In the genomic region with DNA sequence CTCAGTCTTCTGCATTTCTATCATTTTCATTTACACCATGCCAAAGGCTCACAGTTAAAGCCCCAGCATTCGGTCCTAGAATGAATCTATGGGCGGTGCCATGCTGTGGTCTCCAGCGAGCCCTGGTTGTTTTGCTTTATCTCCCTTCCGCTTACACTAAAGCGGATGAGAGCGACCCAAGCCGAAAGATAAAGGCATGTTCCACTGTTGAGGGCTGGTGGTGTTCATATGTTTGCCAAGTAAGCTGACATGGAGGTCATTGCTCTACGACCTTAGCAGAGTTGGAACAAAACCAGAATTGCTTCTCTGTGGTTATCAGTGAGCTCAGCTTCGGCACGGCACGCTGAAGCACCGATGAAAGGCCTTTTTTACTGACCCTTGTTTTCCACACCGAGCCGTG, we compare ENCODE assay signal across 18 mouse cellular contexts. TPM values are rescaled to one million over a fixed set of nuclear protein-coding genes. Genes with fewer than 3 reads are reported as not detected.
DNase-seq lines count a peak whose midpoint lies in the region; ATAC-seq and TF ChIP-seq lines count a peak whose summit lies in the region.
"Had no signal": no experiment of that assay in that cellular context is flagged by ENCODE, and none has a peak within 500 bp of the region (broad histone marks: within the 10 kb centered on the region; RNA-seq: fewer than 3 reads in every experiment).

No protein-coding gene starts in this region.

- peak; percentile 82 for ATAC-seq in heart, embryonic 15.5 days (replicated peaks; ENCODE audit: insufficient number of reproducible peaks, insufficient read depth, low FRiP score, low read depth)
- ATAC-seq in liver, embryonic 12.5 days = peak; percentile 71
- ATAC-seq in granulocyte monocyte progenitor cell, adult 5-6 weeks (replicated peaks; ENCODE audit: poor library complexity, severe bottlenecking) = no peak
- ATAC-seq: midbrain, embryonic 15.5 days; Patski had no signal

- peak overlapping the region; percentile 32; the same call in 1 of the 2 replicates for H3K27ac ChIP-seq in MEL (ENCODE audit: control insufficient read depth, low read depth, low read length)
- H3K27ac ChIP-seq in heart, embryonic 15.5 days = peak overlapping the region; percentile 74
- H3K27ac ChIP-seq in liver, embryonic 12.5 days = no peak overlapping the region
- H3K27ac ChIP-seq: embryonic facial prominence, embryonic 12.5 days; limb, embryonic 12.5 days; midbrain, embryonic 15.5 days; stomach, embryonic 15.5 days had no signal

- no peaks in the 10 kb centered on the region for H3K79me2 ChIP-seq in MEL (ENCODE audit: control insufficient read depth, insufficient read depth, low read length, poor library complexity)

- no peak for TF ChIP-seq RAD21 in MEL (IDR thresholded peaks at IDR 0.05; ENCODE audit: low read depth, low read length)

- no peak for TF ChIP-seq CTCF in MEL (IDR thresholded peaks at IDR 0.05 in 2 of 3, conservative IDR thresholded peaks at IDR 0.05 in 1 of 3; ENCODE audit: control insufficient read depth in 1 of 3, insufficient read depth in 1 of 3, low read depth in 2 of 3, low read length in 3 of 3, poor library complexity in 1 of 3, severe bottlenecking in 1 of 3)

- WGBS in heart, embryonic 15.5 days = 19% methylated on average over 14 of the region's 14 CpGs
- WGBS in liver, embryonic 12.5 days (ENCODE audit: insufficient replicate concordance) = 47% methylated on average over 14 of the region's 14 CpGs

- H3K4me3 ChIP-seq in MEL (ENCODE audit: control insufficient read depth in 1 of 2, insufficient read depth in 1 of 2, low read depth in 2 of 2, low read length in 2 of 2) = peak overlapping the region; percentile 45 to 58; a peak in 3 of 4 replicates
- 0 out of 2 replicates have a peak overlapping the region, but pooled peaks have one; percentile 3 for H3K4me3 ChIP-seq in heart, embryonic 15.5 days
- H3K4me3 ChIP-seq in liver, embryonic 12.5 days = no peak overlapping the region
- H3K4me3 ChIP-seq: embryonic facial prominence, embryonic 12.5 days; limb, embryonic 12.5 days; midbrain, embryonic 15.5 days; stomach, embryonic 15.5 days had no signal

- peak; percentile 69 for DNase-seq in MEL (ENCODE audit: low read depth, low spot score)
- peak; percentile 33 to 42 for DNase-seq in heart, adult 18-20 months
- no peak for DNase-seq in ovary, postnatal 10 days (ENCODE audit: low spot score)
- no peak for DNase-seq in frontal cortex, postnatal 36 days (ENCODE audit: low spot score in 2 of 2)
- no peak for DNase-seq in kidney, postnatal 14 days
- DNase-seq: cerebellum, adult 11 months; cerebellum, postnatal 36 days; gastrocnemius, postnatal 10 days; kidney, adult 18-20 months; kidney, postnatal 10 days had no signal

- TF ChIP-seq EP300 in MEL (IDR thresholded peaks at IDR 0.05; ENCODE audit: low read depth in 1 of 2, low read length in 2 of 2) = peak; percentile 50 to 68; a peak in 3 of 4 replicates

- no peaks in the 10 kb centered on the region for H3K27me3 ChIP-seq in MEL (ENCODE audit: control insufficient read depth in 1 of 2, insufficient read depth in 2 of 2, low read length in 2 of 2)
- no peaks in the 10 kb centered on the region for H3K27me3 ChIP-seq in heart, embryonic 15.5 days
- 0 out of 2 replicates have a peak, but pooled peaks cover 9% of the 10 kb centered on the region for H3K27me3 ChIP-seq in liver, embryonic 12.5 days (replicated peaks)
- H3K27me3 ChIP-seq: embryonic facial prominence, embryonic 12.5 days; limb, embryonic 12.5 days; midbrain, embryonic 15.5 days; Patski; stomach, embryonic 15.5 days had no signal

- H3K9ac ChIP-seq in MEL (ENCODE audit: control insufficient read depth, low read depth, low read length, poor library complexity, severe bottlenecking) = peak overlapping the region; percentile 29
- H3K9ac ChIP-seq in heart, embryonic 15.5 days = no peak overlapping the region
- H3K9ac ChIP-seq in liver, embryonic 12.5 days = no peak overlapping the region
- H3K9ac ChIP-seq: embryonic facial prominence, embryonic 12.5 days; limb, embryonic 12.5 days; midbrain, embryonic 15.5 days; stomach, embryonic 15.5 days had no signal

- H3K4me1 ChIP-seq in MEL (ENCODE audit: control insufficient read depth in 1 of 2, insufficient read depth in 2 of 2, low read length in 2 of 2) = peaks cover 0 to 4% of the 10 kb centered on the region in 2 experiments; a peak in 2 of 4 replicates
- peaks cover 15% of the 10 kb centered on the region for H3K4me1 ChIP-seq in heart, embryonic 15.5 days (replicated peaks)
- H3K4me1 ChIP-seq in liver, embryonic 12.5 days = peaks cover 13% of the 10 kb centered on the region; the same call in 1 of the 2 replicates
- H3K4me1 ChIP-seq: midbrain, embryonic 15.5 days; stomach, embryonic 15.5 days had no signal

- peak overlapping the region; percentile 52 for H3K4me2 ChIP-seq in heart, embryonic 15.5 days
- peak overlapping the region; percentile 40 for H3K4me2 ChIP-seq in liver, embryonic 12.5 days
- H3K4me2 ChIP-seq: embryonic facial prominence, embryonic 12.5 days; limb, embryonic 12.5 days; midbrain, embryonic 15.5 days; stomach, embryonic 15.5 days had no signal

- no peaks in the 10 kb centered on the region for H3K9me3 ChIP-seq in MEL (replicated peaks; ENCODE audit: insufficient read depth, low read length)
- H3K9me3 ChIP-seq in heart, embryonic 15.5 days (replicated peaks) = no peaks in the 10 kb centered on the region
- H3K9me3 ChIP-seq in liver, embryonic 12.5 days (replicated peaks) = no peaks in the 10 kb centered on the region
- H3K9me3 ChIP-seq: embryonic facial prominence, embryonic 12.5 days; limb, embryonic 12.5 days; midbrain, embryonic 15.5 days; stomach, embryonic 15.5 days had no signal

- no peak for TF ChIP-seq POLR2A in MEL (IDR thresholded peaks at IDR 0.05; ENCODE audit: control insufficient read depth in 1 of 2, insufficient read depth in 1 of 2, low read depth in 1 of 2, low read length in 2 of 2, poor library complexity in 1 of 2)

- H3K36me3 ChIP-seq in MEL (ENCODE audit: control insufficient read depth in 1 of 2, insufficient read depth in 2 of 2, low read length in 2 of 2) = peaks cover 0 to 3% of the 10 kb centered on the region in 2 experiments; a peak in 2 of 4 replicates
- H3K36me3 ChIP-seq in heart, embryonic 15.5 days = no peaks in the 10 kb centered on the region
- H3K36me3 ChIP-seq in liver, embryonic 12.5 days = no peaks in the 10 kb centered on the region
- H3K36me3 ChIP-seq: embryonic facial prominence, embryonic 12.5 days; limb, embryonic 12.5 days; midbrain, embryonic 15.5 days; stomach, embryonic 15.5 days had no signal

TF ChIP-seq in MEL, 35 proteins besides CTCF, POLR2A, EP300 and RAD21 (continues in another document):
- no peak for TF ChIP-seq ZMIZ1 (IDR thresholded peaks at IDR 0.05; ENCODE audit: low read depth, low read length)
- TF ChIP-seq SIN3A (IDR thresholded peaks at IDR 0.05; ENCODE audit: low read length) = 0 out of 2 replicates have a peak, but pooled peaks have one; percentile 29
- TF ChIP-seq NELFE (IDR thresholded peaks at IDR 0.05; ENCODE audit: low read depth, low read length) = no peak
- TF ChIP-seq BHLHE40 (IDR thresholded peaks at IDR 0.05; ENCODE audit: borderline replicate concordance, low read depth, low read length) = no peak
- TF ChIP-seq ZKSCAN1 (IDR thresholded peaks at IDR 0.05; ENCODE audit: low read depth, low read length) = no peak
- TF ChIP-seq HCFC1 (IDR thresholded peaks at IDR 0.05; ENCODE audit: low read depth, low read length) = no peak
- TF ChIP-seq USF2 (IDR thresholded peaks at IDR 0.05; ENCODE audit: borderline replicate concordance in 1 of 2, insufficient read depth in 1 of 2, low read depth in 1 of 2, low read length in 2 of 2) = no peak
- TF ChIP-seq CHD2 (IDR thresholded peaks at IDR 0.05; ENCODE audit: low read length) = no peak
- TF ChIP-seq RCOR1 (IDR thresholded peaks at IDR 0.05; ENCODE audit: low read depth, low read length) = peak; percentile 46; the same call in 1 of the 2 replicates
- TF ChIP-seq MAX (IDR thresholded peaks at IDR 0.05; ENCODE audit: low read length) = no peak
- TF ChIP-seq TBP (IDR thresholded peaks at IDR 0.05; ENCODE audit: low read depth, low read length) = no peak
- no peak for TF ChIP-seq ZC3H11A (IDR thresholded peaks at IDR 0.05; ENCODE audit: low read depth, low read length)
- no peak for TF ChIP-seq E2F4 (IDR thresholded peaks at IDR 0.05; ENCODE audit: borderline replicate concordance, low read depth, low read length)
- TF ChIP-seq NRF1 (IDR thresholded peaks at IDR 0.05; ENCODE audit: insufficient read depth, low read depth, low read length, poor library complexity, severe bottlenecking) = no peak
- no peak for TF ChIP-seq KAT2A (conservative IDR thresholded peaks at IDR 0.05; ENCODE audit: low read depth, low read length)
- TF ChIP-seq SMC3 (IDR thresholded peaks at IDR 0.05; ENCODE audit: low read depth, low read length) = no peak
- TF ChIP-seq POLR2AphosphoS5 (IDR thresholded peaks at IDR 0.05; ENCODE audit: borderline replicate concordance, low read depth, low read length) = no peak
- no peak for TF ChIP-seq MXI1 (IDR thresholded peaks at IDR 0.05; ENCODE audit: low read depth, low read length)
- no peak for TF ChIP-seq MEF2A (IDR thresholded peaks at IDR 0.05; ENCODE audit: extremely low read depth, insufficient replicate concordance, low read depth, low read length, poor library complexity, severe bottlenecking)
- TF ChIP-seq ELF1 (IDR thresholded peaks at IDR 0.05; ENCODE audit: low read depth, low read length) = no peak
- no peak for TF ChIP-seq JUND (IDR thresholded peaks at IDR 0.05; ENCODE audit: low read depth, low read length)
- no peak for TF ChIP-seq ZNF384 (IDR thresholded peaks at IDR 0.05; ENCODE audit: low read depth, low read length)
- no peak for TF ChIP-seq MAZ (IDR thresholded peaks at IDR 0.05; ENCODE audit: low read depth, low read length)
- TF ChIP-seq USF1 (IDR thresholded peaks at IDR 0.05; ENCODE audit: low read depth, low read length) = no peak
- TF ChIP-seq GATA1 (IDR thresholded peaks at IDR 0.05; ENCODE audit: low read depth, low read length) = peak; percentile 67
- TF ChIP-seq POLR2AphosphoS2 (IDR thresholded peaks at IDR 0.05; ENCODE audit: low read length) = no peak
- TF ChIP-seq MYC (IDR thresholded peaks at IDR 0.05; ENCODE audit: low read depth, low read length) = no peak

RNA-seq across cellular contexts. Expression of a gene that starts 32.5 kb away (rescaled TPM):
- 0.27 and 0.29 TPM in 2 replicates for total RNA-seq in MEL (2012; rRNA removed)
- polyA plus RNA-seq in MEL (2012; ENCODE audit: insufficient read depth in 1 of 2, insufficient read length in 2 of 2, low read depth in 1 of 2, low replicate concordance in 2 of 2, missing spikeins in 1 of 2) = under 1 TPM in 1 of 2 experiments, not detected in 1; 0.45 TPM
- total RNA-seq in heart, adult 18-20 months (2021) = 10 to 100 TPM; 27.3 to 43.5 TPM
- 7.5 and 9.4 TPM in 2 replicates for polyA plus RNA-seq in heart, embryonic 15.5 days (2015; fragmentation: Nextera tagmentation; extraction: Ambion mirVana)
- 1.1 and 1.2 TPM in 2 replicates for polyA plus RNA-seq in liver, embryonic 12.5 days (2016; fragmentation: Nextera tagmentation; extraction: Ambion mirVana)
- total RNA-seq in granulocyte monocyte progenitor cell, adult 5-6 weeks (2014; fragmentation: Nextera tagmentation) = 3.0 and 3.7 TPM in 2 replicates
- 5.6 and 7.0 TPM in 2 replicates for total RNA-seq in granulocyte monocyte progenitor cell, adult 5-6 weeks (2017)

Comparison
In these comparisons a context has a peak if more than half of its experiments do, and no peak if none do; other contexts are left out.
1. DNase-seq: peak in MEL (single experiment) and heart, adult 18-20 months (2 of 2); none in ovary, postnatal 10 days (single experiment), frontal cortex, postnatal 36 days (0 of 2) and kidney, postnatal 14 days (single experiment).